Mouse (Mus musculus) ES-CJ7 (cell line): Measurements from ENCODE around the gene Fam151b.

Source experiments
- DNase-seq: peaks from one replicate; pipeline ENCODE4 v3.0.0; 2011; ENCODE audit warnings: low read depth, low spot score

Fam151b gene

GRCm38 (mm10) chr13:92483852-92484463 lies at the start of gene Fam151b:
Fam151b (minus strand) TSS chr13:92484015.
- DNase-seq = peak; percentile 99

DNA sequence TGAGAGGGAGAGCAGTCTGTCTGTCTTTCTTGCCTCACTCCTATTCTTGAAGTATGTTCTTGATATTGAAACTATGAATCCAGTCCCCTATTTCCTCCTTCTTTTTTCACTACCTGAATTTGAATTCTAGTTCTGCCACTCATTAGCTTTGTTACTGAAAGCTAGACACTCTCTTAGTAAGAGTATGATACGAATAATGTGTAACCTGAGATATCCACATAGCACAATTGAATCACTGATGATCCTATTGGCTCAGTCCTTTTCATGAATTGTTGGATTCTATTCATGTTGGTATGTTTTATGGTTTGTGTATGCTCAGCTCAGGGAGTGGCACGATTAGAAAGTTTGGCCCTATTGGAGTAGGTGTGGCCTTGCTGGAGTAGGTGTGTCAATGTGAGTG lies 48.4 kb upstream of the Fam151b start:
- no peak for DNase-seq

DNA sequence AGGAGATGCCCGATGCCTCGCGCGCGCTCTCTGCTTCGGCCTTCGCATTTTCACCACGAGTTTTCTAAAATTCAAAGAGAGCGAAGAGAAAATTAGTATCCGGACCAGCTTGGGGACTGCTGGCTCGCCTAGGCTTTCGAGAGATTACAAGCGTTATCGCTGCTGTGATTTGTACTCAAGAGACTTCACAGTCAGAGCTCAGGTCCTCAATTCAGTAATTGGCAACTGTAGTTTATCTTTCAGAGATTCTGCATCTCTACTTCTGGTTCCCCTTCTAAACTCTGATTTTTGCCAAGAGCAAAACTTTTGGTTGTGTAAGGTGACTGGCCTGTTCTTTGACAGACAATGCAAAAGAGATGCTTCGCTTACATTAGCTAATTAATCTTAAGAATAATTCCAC lies 47.4 kb upstream of the Fam151b start:
- DNase-seq = no peak

GRCm38 (mm10) chr13:92530721-92531211 lies 47.0 kb upstream of the Fam151b start, which contains the start of gene Zfyve16:
Zfyve16 (minus strand) TSS chr13:92530868.
- DNase-seq = peak; percentile 93

GRCm38 (mm10) chr13:92529828-92530720 lies 46.3 kb upstream of the Fam151b start:
- DNase-seq = no peak

DNA sequence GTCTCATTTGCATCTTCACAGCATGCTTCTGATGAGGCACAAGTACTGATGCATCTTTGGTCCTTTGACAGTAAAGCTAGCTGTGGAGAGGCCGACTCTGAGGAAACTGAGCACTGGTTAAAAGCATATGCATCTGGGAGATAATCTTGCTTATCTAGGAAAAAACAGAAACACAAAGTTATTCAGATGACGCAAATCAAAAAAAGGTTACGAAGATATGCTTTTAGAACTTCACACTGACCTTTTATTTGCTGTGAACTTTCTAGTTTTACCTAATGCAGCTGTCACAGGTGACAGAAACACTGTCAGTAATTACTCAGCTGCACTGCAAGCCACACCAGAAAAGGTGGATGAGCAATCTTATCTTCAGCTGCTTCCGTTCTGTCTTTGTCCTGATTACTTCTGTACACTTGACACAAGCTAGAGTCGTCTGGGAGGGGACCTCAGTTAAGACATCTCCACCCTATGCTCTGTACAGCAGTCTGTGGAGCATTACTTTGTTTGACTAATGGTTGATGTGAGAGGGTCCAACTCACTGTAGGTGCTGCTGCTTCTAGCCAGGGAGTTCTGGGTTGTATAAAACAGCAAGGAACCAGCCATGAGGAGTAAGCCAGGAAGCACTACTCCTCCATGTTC lies 39.5 kb upstream of the Fam151b start:
- DNase-seq = no peak

DNA sequence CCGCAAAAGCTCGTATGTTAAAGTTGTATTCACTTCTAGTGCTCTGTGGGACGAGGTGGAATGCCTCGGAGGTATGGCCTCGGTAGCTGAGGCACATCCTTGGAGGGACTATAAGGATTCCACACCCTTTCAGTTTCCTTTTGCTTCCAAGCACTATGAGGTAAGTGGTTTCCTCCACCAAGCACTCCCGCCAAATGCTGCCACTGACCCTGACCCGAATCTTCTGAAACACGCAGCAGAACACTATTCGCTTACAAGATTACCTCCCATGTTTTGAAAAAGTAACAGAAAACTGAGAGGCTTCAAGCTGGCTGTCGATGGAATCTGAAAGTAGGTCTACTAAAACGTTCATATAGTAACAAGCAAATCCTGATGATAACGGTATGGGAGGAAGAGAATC lies 21.1 kb upstream of the Fam151b start:
- no peak for DNase-seq

- DNase-seq = no peak
Measured at GRCm38 (mm10) chr13:92491923-92492322, 8.1 kb upstream of the Fam151b start.

DNA sequence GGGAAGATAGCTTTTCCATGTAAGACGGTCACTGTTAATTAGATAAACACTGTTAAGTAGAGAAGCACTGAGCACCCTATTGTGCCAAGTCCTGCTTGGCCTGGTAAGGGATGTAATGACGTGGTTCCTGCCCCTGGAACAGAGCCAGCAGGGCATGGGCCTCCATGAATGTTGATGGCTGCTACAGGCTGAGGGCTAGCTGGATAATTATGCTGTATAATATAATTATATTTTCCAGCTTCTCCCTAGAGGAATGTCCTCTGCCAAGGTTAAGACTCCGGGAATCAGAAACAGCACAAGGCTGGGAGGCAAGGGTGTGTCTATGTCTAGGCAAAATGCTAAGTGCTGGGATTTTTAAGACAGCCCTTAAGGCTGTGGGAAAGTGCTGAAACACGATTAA lies 7.0 kb upstream of the Fam151b start:
- DNase-seq = no peak

DNA sequence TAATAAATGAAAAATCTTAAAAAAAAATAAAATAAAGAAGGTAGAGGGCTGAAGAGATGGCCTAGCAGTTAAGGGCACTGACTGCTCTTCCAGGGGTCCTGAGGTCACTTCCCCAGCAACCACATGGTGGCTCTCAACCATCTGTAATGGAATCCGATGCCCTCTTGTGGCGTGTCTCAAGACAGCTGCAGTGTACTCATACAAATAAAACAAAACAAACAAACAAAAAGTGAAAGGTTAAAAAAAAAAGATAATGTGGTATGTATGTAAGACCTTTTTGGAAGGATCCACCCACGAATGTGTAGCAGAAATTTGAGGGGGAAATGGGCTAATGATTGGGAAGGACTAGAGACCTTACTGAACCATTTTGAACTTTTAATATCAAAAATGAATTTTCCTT lies 467 bp downstream of the Fam151b start:
- DNase-seq = peak; percentile 80

DNA sequence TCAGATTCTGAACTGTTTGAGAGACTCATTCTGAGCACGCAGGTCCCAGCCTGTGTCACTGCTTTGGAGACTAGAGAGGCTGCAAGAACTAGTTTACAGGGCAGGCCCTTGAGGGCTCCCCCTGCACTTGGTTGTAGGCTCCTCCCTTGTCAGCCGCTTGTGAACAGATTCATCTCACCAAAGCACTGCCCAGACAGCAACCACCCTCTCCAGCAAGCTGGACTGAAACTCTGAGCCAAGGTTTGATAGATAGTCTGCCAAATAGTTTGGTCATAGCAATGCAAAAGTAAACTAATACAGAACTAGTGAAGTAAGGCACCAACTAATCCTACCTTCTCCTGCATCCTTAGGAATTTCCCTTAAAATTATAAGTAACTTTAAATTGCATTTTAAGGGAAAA lies 13.7 kb downstream of the Fam151b start:
- no peak for DNase-seq

- DNase-seq = no peak
Measured at GRCm38 (mm10) chr13:92469381-92469780, 14.4 kb downstream of the Fam151b start.

- DNase-seq = peak; percentile 27
Measured at GRCm38 (mm10) chr13:92467891-92468290, 15.9 kb downstream of the Fam151b start.

DNA sequence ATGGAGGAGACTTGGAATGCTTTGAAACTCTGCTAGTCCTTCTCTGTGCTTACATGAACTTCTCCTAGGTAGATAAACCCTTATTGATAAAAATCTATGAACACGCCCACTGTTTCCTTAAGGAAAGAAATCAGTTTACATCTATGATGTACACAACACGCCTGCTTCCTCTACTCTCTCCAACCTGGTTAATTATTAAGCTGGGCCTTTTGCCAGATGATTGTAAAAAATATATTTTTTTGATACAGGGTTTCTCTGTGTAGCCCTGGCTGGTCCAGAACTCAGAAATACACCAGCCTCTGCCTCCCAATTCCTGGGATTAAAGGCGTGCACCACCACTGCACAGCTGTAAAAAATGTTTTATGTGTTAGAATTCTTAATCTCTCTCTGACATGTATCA lies 19.1 kb downstream of the Fam151b start:
- DNase-seq = no peak

DNA sequence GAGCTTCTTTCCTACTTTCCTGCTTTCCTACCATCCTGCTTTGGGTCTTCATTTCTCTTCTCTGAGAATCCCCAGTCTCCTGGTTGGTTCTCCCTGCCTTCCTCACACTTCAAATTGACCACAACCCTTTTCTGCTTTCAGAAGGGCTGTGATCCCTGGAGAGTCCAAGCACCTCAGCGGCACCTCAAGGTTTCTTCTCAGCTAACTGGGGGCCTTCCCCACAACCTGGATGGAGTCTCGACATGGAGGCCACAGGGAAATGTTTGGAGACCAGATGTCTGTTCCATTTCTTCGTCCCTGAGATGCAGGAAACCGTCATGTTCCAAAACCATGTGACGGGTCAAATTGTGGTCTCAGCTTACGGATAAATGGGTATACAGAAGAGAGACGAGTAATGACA lies 36.9 kb downstream of the Fam151b start:
- no peak for DNase-seq

GRCm38 (mm10) chr13:92440286-92440685 lies 43.5 kb downstream of the Fam151b start:
- DNase-seq = peak; percentile 61

DNA sequence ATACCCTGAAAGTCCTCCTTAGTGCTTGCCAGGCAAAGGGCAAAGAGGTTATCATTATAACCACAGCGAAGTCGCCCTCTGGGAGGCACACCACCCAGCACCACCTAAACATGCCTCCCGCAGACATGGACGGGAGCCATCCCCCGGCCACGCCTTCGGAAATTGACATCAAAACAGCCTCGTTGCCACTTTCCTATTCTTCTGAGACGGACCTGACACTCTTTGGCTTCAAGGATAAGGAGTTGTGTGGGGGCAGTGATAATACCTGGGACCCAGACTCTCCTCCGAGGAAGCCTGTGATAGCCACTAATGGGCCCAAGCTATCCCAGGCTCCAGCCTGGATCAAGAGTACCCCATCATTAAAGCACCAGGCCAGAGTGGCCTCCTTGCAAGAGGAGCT lies 45.2 kb downstream of the Fam151b start:
- no peak for DNase-seq

DNA sequence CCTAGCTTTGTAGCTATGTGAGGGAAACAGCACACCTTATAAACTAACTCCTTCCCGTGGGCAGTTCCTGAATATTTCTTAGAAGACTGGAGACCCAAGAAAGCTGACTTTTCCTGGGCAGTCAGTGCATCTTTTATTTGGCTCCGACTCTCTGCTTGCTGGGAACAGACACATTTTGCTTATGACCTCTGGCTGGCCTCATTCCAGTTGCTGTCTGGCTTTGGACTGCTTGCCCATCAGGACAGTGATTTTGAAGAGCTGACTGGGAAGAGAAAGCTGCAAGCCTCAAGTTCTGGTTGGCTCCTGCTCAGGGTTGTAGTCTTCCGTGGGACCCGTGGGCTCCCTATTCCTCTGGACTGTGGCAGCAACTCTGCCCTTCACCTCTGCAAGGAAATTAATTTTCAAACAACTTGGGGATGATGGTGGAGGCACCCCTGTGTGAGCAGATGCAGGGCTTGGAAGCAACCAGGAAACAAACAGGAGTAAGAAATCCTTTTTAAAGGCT lies 56.4 kb downstream of the Fam151b start:
- DNase-seq = no peak

DNA sequence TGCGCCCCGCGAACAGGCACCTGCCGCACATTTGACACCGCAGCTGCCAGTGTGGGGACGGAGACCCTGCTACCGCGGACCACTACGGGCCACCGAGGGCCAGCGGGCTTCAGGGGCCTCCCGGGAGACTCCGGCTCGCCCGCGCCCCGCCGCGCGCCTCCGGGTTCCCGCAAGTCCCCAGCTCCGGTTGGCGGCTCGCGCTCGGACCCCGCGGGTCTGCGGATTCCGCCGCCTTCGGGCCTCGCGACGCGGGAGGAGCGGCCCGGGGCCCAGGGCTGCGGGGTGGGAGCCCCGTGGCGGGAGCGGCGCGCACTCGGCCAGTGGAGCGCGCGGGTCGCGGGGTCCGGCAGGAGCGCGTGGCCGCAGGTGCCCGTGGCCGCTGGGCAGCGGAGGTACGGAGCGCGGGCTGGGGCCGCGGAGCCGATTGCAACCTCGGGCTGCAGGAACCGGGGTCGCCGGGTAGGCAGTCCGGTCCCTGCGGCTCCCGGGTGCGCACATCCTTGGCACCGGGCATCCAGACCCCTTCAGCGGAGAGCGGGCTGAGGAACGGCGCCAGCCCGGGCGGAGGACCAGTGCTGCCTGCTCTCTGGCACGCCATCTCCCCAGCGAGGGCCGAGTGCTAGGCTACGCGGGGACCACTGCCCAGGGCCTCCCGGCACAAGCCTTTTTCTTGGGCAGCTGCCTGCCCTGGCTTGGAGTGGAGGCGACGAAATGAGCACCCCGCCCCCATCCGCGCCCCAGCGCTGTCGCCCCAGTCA lies 57.3 kb downstream of the Fam151b start:
- no peak for DNase-seq

GRCm38 (mm10) chr13:92425758-92426264 lies 58.0 kb downstream of the Fam151b start, which contains the start of gene Ankrd34b:
Ankrd34b (plus strand) TSS chr13:92425896.
- DNase-seq = peak; percentile 75

- DNase-seq = no peak
Measured at GRCm38 (mm10) chr13:92423711-92424110, 60.1 kb downstream of the Fam151b start.
